9 mouse cellular contexts compared by ENCODE assay signal in genomic region chr11:116839601-116840000, GRCm38 (mm10). TPM values are rescaled to one million over a fixed set of nuclear protein-coding genes. Genes with fewer than 3 reads are reported as not detected.
DNase-seq lines count a peak whose midpoint lies in the region; ATAC-seq and TF ChIP-seq lines count a peak whose summit lies in the region.
"Had no signal": no experiment of that assay in that cellular context is flagged by ENCODE, and none has a peak within 500 bp of the region (broad histone marks: within the 10 kb centered on the region; RNA-seq: fewer than 3 reads in every experiment).

No protein-coding gene starts in this region.

- no peak for DNase-seq in forebrain, postnatal 0 days
- no peak for DNase-seq in neural tube, embryonic 11.5 days (ENCODE audit: low spot score)
- DNase-seq in neural tube, embryonic 10.5 days (ENCODE audit: extremely low spot score, low spot score): no peak
- DNase-seq in adipocyte (ENCODE audit: low spot score): no peak
- no peak for DNase-seq in kidney, postnatal 14 days
- DNase-seq: thymus, adult 18-20 months had no signal

- peaks cover 60% of the 10 kb centered on the region for H3K36me3 ChIP-seq in forebrain, postnatal 0 days (ENCODE audit: insufficient read depth)
- H3K36me3 ChIP-seq in forebrain, embryonic 13.5 days (ENCODE audit: poor library complexity, severe bottlenecking): peaks cover 65% of the 10 kb centered on the region
- peaks cover 23% of the 10 kb centered on the region for H3K36me3 ChIP-seq in neural tube, embryonic 11.5 days (ENCODE audit: control insufficient read depth, insufficient read depth, low read length)
- peaks cover 73% of the 10 kb centered on the region for H3K36me3 ChIP-seq in liver, embryonic 12.5 days
- peaks cover 60% of the 10 kb centered on the region for H3K36me3 ChIP-seq in neural tube, embryonic 15.5 days

- peak overlapping the region; percentile 18; the same call in 1 of the 2 replicates for H3K9ac ChIP-seq in forebrain, postnatal 0 days
- no peak overlapping the region for H3K9ac ChIP-seq in forebrain, embryonic 13.5 days
- peak overlapping the region; percentile 32; the same call in 1 of the 2 replicates for H3K9ac ChIP-seq in neural tube, embryonic 11.5 days (ENCODE audit: low read length)
- H3K9ac ChIP-seq in liver, embryonic 12.5 days: peak overlapping the region; percentile 44; the same call in 1 of the 2 replicates
- H3K9ac ChIP-seq in neural tube, embryonic 15.5 days (replicated peaks): no peak overlapping the region

- H3K27me3 ChIP-seq in forebrain, postnatal 0 days (ENCODE audit: insufficient read depth, low read length): no peaks in the 10 kb centered on the region
- H3K27me3 ChIP-seq in forebrain, embryonic 13.5 days: no peaks in the 10 kb centered on the region
- H3K27me3 ChIP-seq in neural tube, embryonic 11.5 days (ENCODE audit: control insufficient read depth, insufficient read depth, low read length): no peaks in the 10 kb centered on the region
- H3K27me3 ChIP-seq in liver, embryonic 12.5 days (replicated peaks): no peaks in the 10 kb centered on the region
- no peaks in the 10 kb centered on the region for H3K27me3 ChIP-seq in neural tube, embryonic 15.5 days (replicated peaks)

- TF ChIP-seq CTCF in forebrain, postnatal 0 days (IDR thresholded peaks at IDR 0.05; ENCODE audit: low read depth): no peak

- no peak for ATAC-seq in forebrain, postnatal 0 days
- ATAC-seq in forebrain, embryonic 13.5 days: no peak
- no peak for ATAC-seq in neural tube, embryonic 11.5 days (ENCODE audit: insufficient read depth, low FRiP score, low TSS enrichment)
- ATAC-seq in liver, embryonic 12.5 days: no peak
- ATAC-seq in neural tube, embryonic 15.5 days (ENCODE audit: low FRiP score): no peak

- no peak overlapping the region for H3K27ac ChIP-seq in forebrain, postnatal 0 days (ENCODE audit: low read depth, low read length)
- H3K27ac ChIP-seq in forebrain, embryonic 13.5 days: no peak overlapping the region
- no peak overlapping the region for H3K27ac ChIP-seq in neural tube, embryonic 11.5 days (ENCODE audit: low read depth, low read length)
- no peak overlapping the region for H3K27ac ChIP-seq in liver, embryonic 12.5 days
- no peak overlapping the region for H3K27ac ChIP-seq in neural tube, embryonic 15.5 days (replicated peaks)

- H3K4me1 ChIP-seq in forebrain, postnatal 0 days (ENCODE audit: insufficient read depth): peaks cover 11% of the 10 kb centered on the region; the same call in 1 of the 2 replicates
- peaks cover 37% of the 10 kb centered on the region for H3K4me1 ChIP-seq in forebrain, embryonic 13.5 days
- H3K4me1 ChIP-seq in neural tube, embryonic 11.5 days (ENCODE audit: control insufficient read depth, insufficient read depth, low read length): peaks cover 28% of the 10 kb centered on the region
- peaks cover 46% of the 10 kb centered on the region for H3K4me1 ChIP-seq in liver, embryonic 12.5 days
- H3K4me1 ChIP-seq in neural tube, embryonic 15.5 days: peaks cover 45% of the 10 kb centered on the region

- 74% methylated on average over 7 of the region's 7 CpGs for WGBS in forebrain, postnatal 0 days
- WGBS in forebrain, embryonic 13.5 days: 82% methylated on average over 7 of the region's 7 CpGs
- 82% methylated on average over 7 of the region's 7 CpGs for WGBS in neural tube, embryonic 11.5 days
- WGBS in liver, embryonic 12.5 days (ENCODE audit: insufficient replicate concordance): 84% methylated on average over 7 of the region's 7 CpGs
- 70% methylated on average over 7 of the region's 7 CpGs for WGBS in neural tube, embryonic 15.5 days

- no peak overlapping the region for H3K4me2 ChIP-seq in forebrain, postnatal 0 days (ENCODE audit: low read depth)
- H3K4me2 ChIP-seq in forebrain, embryonic 13.5 days: no peak overlapping the region
- no peak overlapping the region for H3K4me2 ChIP-seq in neural tube, embryonic 11.5 days (ENCODE audit: low read depth)
- peak overlapping the region; percentile 10; the same call in 1 of the 2 replicates for H3K4me2 ChIP-seq in liver, embryonic 12.5 days
- peak overlapping the region; percentile 9; the same call in 1 of the 2 replicates for H3K4me2 ChIP-seq in neural tube, embryonic 15.5 days

- no peaks in the 10 kb centered on the region for H3K9me3 ChIP-seq in forebrain, postnatal 0 days (ENCODE audit: low read length)
- H3K9me3 ChIP-seq in forebrain, embryonic 13.5 days (replicated peaks): no peaks in the 10 kb centered on the region
- no peaks in the 10 kb centered on the region for H3K9me3 ChIP-seq in neural tube, embryonic 11.5 days (ENCODE audit: control insufficient read depth, low read length)
- H3K9me3 ChIP-seq in liver, embryonic 12.5 days (replicated peaks): no peaks in the 10 kb centered on the region
- no peaks in the 10 kb centered on the region for H3K9me3 ChIP-seq in neural tube, embryonic 15.5 days (replicated peaks)

- no peak overlapping the region for H3K4me3 ChIP-seq in forebrain, postnatal 0 days (ENCODE audit: low read depth, low read length)
- H3K4me3 ChIP-seq in forebrain, embryonic 13.5 days: no peak overlapping the region
- H3K4me3 ChIP-seq in neural tube, embryonic 11.5 days (ENCODE audit: low read depth, low read length): no peak overlapping the region
- H3K4me3 ChIP-seq in liver, embryonic 12.5 days: peak overlapping the region; percentile 20; the same call in 1 of the 2 replicates
- H3K4me3 ChIP-seq in neural tube, embryonic 15.5 days (replicated peaks): no peak overlapping the region

RNA-seq across cellular contexts. Expression of gene Mettl23, which starts 3.5 kb away (rescaled TPM):
- total RNA-seq in forebrain, postnatal 0 days (2014; rRNA removed): 40.3 and 55.4 TPM in 2 replicates
- 54.2 and 69.3 TPM in 2 replicates for polyA plus RNA-seq in forebrain, postnatal 0 days (2015; fragmentation: Nextera tagmentation; extraction: Ambion mirVana)
- 83.6 and 85.7 TPM in 2 replicates for polyA plus RNA-seq in forebrain, embryonic 13.5 days (2015; fragmentation: Nextera tagmentation; extraction: Ambion mirVana)
- polyA plus RNA-seq in neural tube, embryonic 11.5 days (2014; fragmentation: Nextera tagmentation; extraction: Ambion mirVana): 61.2 and 63.6 TPM in 2 replicates
- polyA plus RNA-seq in liver, embryonic 12.5 days (2016; fragmentation: Nextera tagmentation; extraction: Ambion mirVana): 47.6 and 49.5 TPM in 2 replicates
- 64.7 and 66.7 TPM in 2 replicates for polyA plus RNA-seq in neural tube, embryonic 15.5 days (2015; fragmentation: Nextera tagmentation; extraction: Ambion mirVana)

RNA-seq across cellular contexts. Expression of gene Jmjd6, which starts 3.6 kb away (rescaled TPM):
- total RNA-seq in forebrain, postnatal 0 days (2014; rRNA removed): 41.4 and 55.9 TPM in 2 replicates
- polyA plus RNA-seq in forebrain, postnatal 0 days (2015; fragmentation: Nextera tagmentation; extraction: Ambion mirVana): 48.1 and 50.1 TPM in 2 replicates
- polyA plus RNA-seq in forebrain, embryonic 13.5 days (2015; fragmentation: Nextera tagmentation; extraction: Ambion mirVana): 77.7 and 78.0 TPM in 2 replicates
- 86.0 and 88.4 TPM in 2 replicates for polyA plus RNA-seq in neural tube, embryonic 11.5 days (2014; fragmentation: Nextera tagmentation; extraction: Ambion mirVana)
- 58.2 and 61.6 TPM in 2 replicates for polyA plus RNA-seq in liver, embryonic 12.5 days (2016; fragmentation: Nextera tagmentation; extraction: Ambion mirVana)
- 63.2 and 68.6 TPM in 2 replicates for polyA plus RNA-seq in neural tube, embryonic 15.5 days (2015; fragmentation: Nextera tagmentation; extraction: Ambion mirVana)

RNA-seq across cellular contexts. Expression of gene Mxra7, which starts 11.8 kb away (rescaled TPM):
- total RNA-seq in forebrain, postnatal 0 days (2014; rRNA removed): 9.8 TPM in 2 replicates
- polyA plus RNA-seq in forebrain, postnatal 0 days (2015; fragmentation: Nextera tagmentation; extraction: Ambion mirVana): 11.7 and 16.0 TPM in 2 replicates
- 14.4 and 14.8 TPM in 2 replicates for polyA plus RNA-seq in forebrain, embryonic 13.5 days (2015; fragmentation: Nextera tagmentation; extraction: Ambion mirVana)
- 46.0 and 51.1 TPM in 2 replicates for polyA plus RNA-seq in neural tube, embryonic 11.5 days (2014; fragmentation: Nextera tagmentation; extraction: Ambion mirVana)
- polyA plus RNA-seq in liver, embryonic 12.5 days (2016; fragmentation: Nextera tagmentation; extraction: Ambion mirVana): 6.9 and 7.2 TPM in 2 replicates
- 38.2 and 43.2 TPM in 2 replicates for polyA plus RNA-seq in neural tube, embryonic 15.5 days (2015; fragmentation: Nextera tagmentation; extraction: Ambion mirVana)

RNA-seq across cellular contexts. Expression of gene Mfsd11, which starts 12.6 kb away (rescaled TPM):
- 29.9 and 38.2 TPM in 2 replicates for total RNA-seq in forebrain, postnatal 0 days (2014; rRNA removed)
- 46.8 and 52.4 TPM in 2 replicates for polyA plus RNA-seq in forebrain, postnatal 0 days (2015; fragmentation: Nextera tagmentation; extraction: Ambion mirVana)
- polyA plus RNA-seq in forebrain, embryonic 13.5 days (2015; fragmentation: Nextera tagmentation; extraction: Ambion mirVana): 38.0 and 39.4 TPM in 2 replicates
- 33.2 and 41.1 TPM in 2 replicates for polyA plus RNA-seq in neural tube, embryonic 11.5 days (2014; fragmentation: Nextera tagmentation; extraction: Ambion mirVana)
- polyA plus RNA-seq in liver, embryonic 12.5 days (2016; fragmentation: Nextera tagmentation; extraction: Ambion mirVana): 13.6 and 15.0 TPM in 2 replicates
- polyA plus RNA-seq in neural tube, embryonic 15.5 days (2015; fragmentation: Nextera tagmentation; extraction: Ambion mirVana): 43.5 and 51.6 TPM in 2 replicates

RNA-seq across cellular contexts. Expression of gene Srsf2, which starts 13.3 kb away (rescaled TPM):
- 249 and 262 TPM in 2 replicates for total RNA-seq in forebrain, postnatal 0 days (2014; rRNA removed)
- 477 and 486 TPM in 2 replicates for polyA plus RNA-seq in forebrain, postnatal 0 days (2015; fragmentation: Nextera tagmentation; extraction: Ambion mirVana)
- polyA plus RNA-seq in forebrain, embryonic 13.5 days (2015; fragmentation: Nextera tagmentation; extraction: Ambion mirVana): 750 and 773 TPM in 2 replicates
- 917 and 938 TPM in 2 replicates for polyA plus RNA-seq in neural tube, embryonic 11.5 days (2014; fragmentation: Nextera tagmentation; extraction: Ambion mirVana)
- 801 and 808 TPM in 2 replicates for polyA plus RNA-seq in liver, embryonic 12.5 days (2016; fragmentation: Nextera tagmentation; extraction: Ambion mirVana)
- polyA plus RNA-seq in neural tube, embryonic 15.5 days (2015; fragmentation: Nextera tagmentation; extraction: Ambion mirVana): 514 and 555 TPM in 2 replicates

Comparison
In these comparisons a context has a peak if more than half of its experiments do, and no peak if none do; other contexts are left out.
1. H3K4me2 ChIP-seq: peak in liver, embryonic 12.5 days (single experiment) and neural tube, embryonic 15.5 days (single experiment); none in forebrain, postnatal 0 days (single experiment), forebrain, embryonic 13.5 days (single experiment) and neural tube, embryonic 11.5 days (single experiment).
2. H3K9ac ChIP-seq: peak in forebrain, postnatal 0 days (single experiment), neural tube, embryonic 11.5 days (single experiment) and liver, embryonic 12.5 days (single experiment); none in forebrain, embryonic 13.5 days (single experiment) and neural tube, embryonic 15.5 days (single experiment).